Mouse (Mus musculus) adrenal gland, adult 18-20 months (tissue): ENCODE measurements around the gene Enpep. TPM values are rescaled to one million over a fixed set of nuclear protein-coding genes. Genes with fewer than 3 reads are reported as not detected.

Source experiments
- DNase-seq, 2 experiments: peaks; one replicate each; pipeline ENCODE4 v3.0.0; 2021 to 2022; ENCODE audit warnings: low spot score in 2 of 2
- long read RNA-seq, 2 experiments: library from polyadenylated mRNA; stranded (forward); transcript quantifications; one replicate each; pipeline ENCODE4 v2.0.0; 2021
- total RNA-seq, 2 experiments: library from RNA; stranded (reverse); gene quantifications; 1 replicate in 1 of 2; 2 replicates in 1 of 2; pipeline ENCODE4 v1.2.3; 2021

The Enpep gene
- 10 to 100 TPM; 12.8 to 17.4 TPM for total RNA-seq
- long read RNA-seq, experiment 1, full-length matches to known transcripts: 14 of 16 reads
- long read RNA-seq, experiment 1, partial matches to known transcripts: 1 of 16 reads
- long read RNA-seq, experiment 1, other reads (novel, unspliced or antisense): 1 of 16 reads
- long read RNA-seq, experiment 2, full-length matches to known transcripts: 25 of 27 reads
- long read RNA-seq, experiment 2, partial matches to known transcripts: 2 of 27 reads
- long read RNA-seq, experiment 2, other reads (novel, unspliced or antisense): 0 of 27 reads

GRCm38 (mm10) chr3:129332586-129332985, at the start of gene Enpep:
TSS of gene Enpep (minus strand) at chr3:129332720.
- peak; percentile 5 to 28 for DNase-seq

- DNase-seq: no peak
Measured at GRCm38 (mm10) chr3:129379109-129379508, 46.6 kb upstream of the Enpep start.

GRCm38 (mm10) chr3:129375087-129375486, 42.6 kb upstream of the Enpep start:
- DNase-seq: no peak

GRCm38 (mm10) chr3:129373108-129373507, 40.6 kb upstream of the Enpep start:
- DNase-seq: no peak

- no peak for DNase-seq
Measured at GRCm38 (mm10) chr3:129369491-129369890, 37.0 kb upstream of the Enpep start.

- no peak for DNase-seq
Measured at GRCm38 (mm10) chr3:129365919-129366318, 33.4 kb upstream of the Enpep start.

GRCm38 (mm10) chr3:129364818-129365390, 32.4 kb upstream of the Enpep start:
- no peak for DNase-seq

GRCm38 (mm10) chr3:129363426-129363825, 30.9 kb upstream of the Enpep start:
- DNase-seq: no peak

- no peak for DNase-seq
Measured at GRCm38 (mm10) chr3:129358115-129358514, 25.6 kb upstream of the Enpep start.

- DNase-seq: no peak
Measured at GRCm38 (mm10) chr3:129353901-129354300, 21.4 kb upstream of the Enpep start.

- DNase-seq: no peak
Measured at GRCm38 (mm10) chr3:129351320-129351877, 18.9 kb upstream of the Enpep start.

- no peak for DNase-seq
Measured at GRCm38 (mm10) chr3:129347277-129347676, 14.8 kb upstream of the Enpep start.

GRCm38 (mm10) chr3:129342767-129343166, 10.2 kb upstream of the Enpep start:
- no peak for DNase-seq

GRCm38 (mm10) chr3:129341066-129341465, 8.5 kb upstream of the Enpep start:
- no peak for DNase-seq

GRCm38 (mm10) chr3:129338296-129339091, 6.0 kb upstream of the Enpep start:
- DNase-seq: no peak

- no peak for DNase-seq
Measured at GRCm38 (mm10) chr3:129332142-129332541, 378 bp downstream of the Enpep start.

- no peak for DNase-seq
Measured at GRCm38 (mm10) chr3:129331427-129331826, 1.1 kb downstream of the Enpep start.

- DNase-seq: no peak
Measured at GRCm38 (mm10) chr3:129328056-129328455, 4.5 kb downstream of the Enpep start.

- DNase-seq: no peak
Measured at GRCm38 (mm10) chr3:129321585-129321984, 10.9 kb downstream of the Enpep start.

GRCm38 (mm10) chr3:129317032-129317729, 15.3 kb downstream of the Enpep start:
- DNase-seq: no peak
